Mouse (Mus musculus) ES-Bruce4 (cell line): ENCODE measurements around the gene Alpk3. TPM values are rescaled to one million over a fixed set of nuclear protein-coding genes. Genes with fewer than 3 reads are reported as not detected.

Experiments used
- H3K27ac ChIP-seq: 2 replicates; pipeline ENCODE4 v1.5.1; 2012; ENCODE audit warnings: low read length, inconsistent platforms; ENCODE audit not compliant: insufficient read depth
- H3K27me3 ChIP-seq: 2 replicates; pipeline ENCODE4 v1.6.1; 2012; ENCODE audit warnings: mild to moderate bottlenecking, low read length, inconsistent platforms; ENCODE audit not compliant: control insufficient read depth, poor library complexity, insufficient read depth, severe bottlenecking
- H3K36me3 ChIP-seq: 2 replicates; pipeline ENCODE4 v1.6.1; 2012; ENCODE audit warnings: inconsistent platforms, mild to moderate bottlenecking, low read length, moderate library complexity; ENCODE audit not compliant: control insufficient read depth, poor library complexity, insufficient read depth, severe bottlenecking
- H3K4me1 ChIP-seq: one replicate; pipeline ENCODE4 v1.8.1; 2011; ENCODE audit warnings: low read length; ENCODE audit not compliant: control insufficient read depth, insufficient read depth
- H3K4me3 ChIP-seq: 2 replicates; pipeline ENCODE4 v1.5.1; 2011; ENCODE audit warnings: low read depth, mild to moderate bottlenecking, low read length
- H3K9ac ChIP-seq: 2 replicates; pipeline ENCODE4 v1.6.1; 2012; ENCODE audit warnings: low read depth, mild to moderate bottlenecking, inconsistent platforms; ENCODE audit not compliant: poor library complexity, severe bottlenecking
- H3K9me3 ChIP-seq: replicated peaks from 2 replicates; pipeline ENCODE4 v1.6.1; 2012; ENCODE audit warnings: mild to moderate bottlenecking, low read length, inconsistent platforms; ENCODE audit not compliant: control insufficient read depth, poor library complexity, insufficient read depth, severe bottlenecking
- CTCF ChIP-seq: IDR thresholded peaks from one replicate; pipeline ENCODE4 v1.8.1; 2011; ENCODE audit warnings: low read depth, low read length
- EP300 ChIP-seq: IDR thresholded peaks from 2 replicates; pipeline ENCODE4 v1.6.1; 2011; ENCODE audit warnings: low read depth, low read length; ENCODE audit not compliant: insufficient read depth
- POLR2A ChIP-seq: IDR thresholded peaks from one replicate; pipeline ENCODE4 v1.8.1; 2011; ENCODE audit warnings: low read length; ENCODE audit not compliant: insufficient read depth
- polyA plus RNA-seq: library from polyadenylated mRNA; stranded (reverse); fragments of >200 nt; gene quantifications from 2 replicates; pipeline ENCODE4 v1.2.4, GENCODE M21; 2011; ENCODE audit warnings: low read depth; ENCODE audit not compliant: missing spikeins, insufficient read depth, insufficient read length

Gene Alpk3
- polyA plus RNA-seq, 1 experiment = 3.1 TPM

GRCm38 (mm10) chr7:81055709-81056370 lies 1.6 kb upstream of the Alpk3 start:
- no peaks in the 10 kb centered on the region for H3K9me3 ChIP-seq
- H3K27me3 ChIP-seq = no peaks in the 10 kb centered on the region
- no peak overlapping the region for H3K27ac ChIP-seq
- no peak overlapping the region for H3K4me3 ChIP-seq
- H3K4me1 ChIP-seq = no peaks in the 10 kb centered on the region
- H3K36me3 ChIP-seq = no peaks in the 10 kb centered on the region
- H3K9ac ChIP-seq = no peak overlapping the region
- TF ChIP-seq EP300 = no peak
- no peak for TF ChIP-seq POLR2A
- no peak for TF ChIP-seq CTCF

- Histone ChIP-seq H3K27me3 (no peaks in the 10 kb centered on the region), H3K27ac (no peak overlapping the region), H3K36me3 (no peaks in the 10 kb centered on the region), H3K4me3 (peak overlapping the region; percentile 18), H3K4me1 (no peaks in the 10 kb centered on the region), H3K9me3 (no peaks in the 10 kb centered on the region), H3K9ac (peak overlapping the region; percentile 74)
- no peak for TF ChIP-seq CTCF
- no peak for TF ChIP-seq EP300
- TF ChIP-seq POLR2A = no peak
Observed at GRCm38 (mm10) chr7:81057901-81058711, 706 bp downstream of the Alpk3 start.

GRCm38 (mm10) chr7:81058712-81059154 lies 1.3 kb downstream of the Alpk3 start:
- H3K4me3 ChIP-seq = no peak overlapping the region
- TF ChIP-seq POLR2A (no peak), CTCF (no peak), EP300 (no peak)
- no peak overlapping the region for H3K27ac ChIP-seq

GRCm38 (mm10) chr7:81059388-81059787 lies 2.0 kb downstream of the Alpk3 start:
- Histone ChIP-seq H3K36me3 (no peaks in the 10 kb centered on the region), H3K4me3 (no peak overlapping the region), H3K27ac (no peak overlapping the region), H3K27me3 (no peaks in the 10 kb centered on the region), H3K4me1 (peaks cover 5% of the 10 kb centered on the region), H3K9me3 (no peaks in the 10 kb centered on the region), H3K9ac (no peak overlapping the region)
- TF ChIP-seq POLR2A = no peak
- TF ChIP-seq CTCF = no peak
- no peak for TF ChIP-seq EP300

More at GRCm38 (mm10) chr7:81058712-81059154, 1.3 kb downstream of the Alpk3 start:
- Histone ChIP-seq H3K27me3 (no peaks in the 10 kb centered on the region), H3K9ac (no peak overlapping the region), H3K36me3 (no peaks in the 10 kb centered on the region), H3K9me3 (no peaks in the 10 kb centered on the region), H3K4me1 (no peaks in the 10 kb centered on the region)

GRCm38 (mm10) chr7:81060908-81061307 lies 3.5 kb downstream of the Alpk3 start:
- H3K4me3 ChIP-seq = no peak overlapping the region
- no peak overlapping the region for H3K9ac ChIP-seq
- no peaks in the 10 kb centered on the region for H3K27me3 ChIP-seq
- H3K4me1 ChIP-seq = peaks cover 5% of the 10 kb centered on the region
- no peaks in the 10 kb centered on the region for H3K36me3 ChIP-seq
- no peaks in the 10 kb centered on the region for H3K9me3 ChIP-seq
- TF ChIP-seq POLR2A (no peak), CTCF (peak; percentile 73)
- H3K27ac ChIP-seq = no peak overlapping the region

GRCm38 (mm10) chr7:81061936-81062335 lies 4.5 kb downstream of the Alpk3 start:
- Histone ChIP-seq H3K9me3 (no peaks in the 10 kb centered on the region), H3K4me1 (peaks cover 5% of the 10 kb centered on the region), H3K4me3 (no peak overlapping the region), H3K27ac (no peak overlapping the region), H3K9ac (no peak overlapping the region), H3K36me3 (no peaks in the 10 kb centered on the region), H3K27me3 (no peaks in the 10 kb centered on the region)
- TF ChIP-seq EP300 (no peak), POLR2A (no peak), CTCF (no peak)
